Mouse (Mus musculus): ENCODE results near the gene St5.

DNA sequence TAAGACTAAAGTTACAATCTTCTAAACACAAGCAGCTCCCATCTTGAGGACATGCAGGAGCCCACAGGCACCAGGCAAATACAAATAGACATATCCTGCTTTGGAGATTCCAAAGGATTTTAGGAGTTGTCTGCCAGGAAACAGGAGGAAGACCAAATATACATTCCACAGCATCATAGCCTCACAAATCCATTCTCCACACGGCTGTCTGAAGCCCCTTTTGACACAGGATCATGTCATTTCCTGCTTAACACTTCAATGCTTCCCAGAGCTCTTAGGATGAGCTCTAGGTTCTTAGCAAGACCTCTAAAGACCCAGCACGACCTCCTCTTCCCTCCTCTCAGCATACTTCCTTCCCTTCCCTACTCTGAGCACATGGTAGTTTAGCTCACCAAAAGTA lies 82.4 kb downstream of the St5 start:
- no peak for TF ChIP-seq POLR2A (IDR thresholded peaks at IDR 0.05; ENCODE audit: borderline replicate concordance, extremely low read depth, insufficient read depth, insufficient read length, poor library complexity, severe bottlenecking)
- TF ChIP-seq CTCF (IDR thresholded peaks at IDR 0.05; ENCODE audit: borderline replicate concordance, extremely low read depth, insufficient read depth, insufficient read length): no peak
